Mouse (Mus musculus): ENCODE measurements at regions not wholly inside any gene's neighbourhood (a gene's known extent, or its start where the extent isn't known, plus 50 kb on each side); places are given as distances from the start of the nearest gene placed in this dataset.
"Not testable (repeated sequence)": the region's sequence is repeated elsewhere in the genome, so short reads cannot be mapped to it uniquely, and the experiment has no call there.

- ATAC-seq (ENCODE audit: insufficient read depth, low FRiP score, low TSS enrichment) (no peak), DNase-seq (ENCODE audit: low spot score) (no peak)
- no peaks in the 10 kb centered on the region for H3K9me3 ChIP-seq (ENCODE audit: control insufficient read depth, low read length)
- no peak overlapping the region for H3K9ac ChIP-seq (ENCODE audit: low read length)
- no peaks in the 10 kb centered on the region for H3K36me3 ChIP-seq (ENCODE audit: control insufficient read depth, insufficient read depth, low read length)
- no peak overlapping the region for H3K27ac ChIP-seq (ENCODE audit: low read depth, low read length)
- no peaks in the 10 kb centered on the region for H3K4me1 ChIP-seq (ENCODE audit: control insufficient read depth, insufficient read depth, low read length)
- no peak overlapping the region for H3K4me2 ChIP-seq (ENCODE audit: low read depth)
- H3K4me3 ChIP-seq (ENCODE audit: low read depth, low read length) = no peak overlapping the region
- H3K27me3 ChIP-seq (ENCODE audit: control insufficient read depth, insufficient read depth, low read length) = no peaks in the 10 kb centered on the region
These were observed 156.5 kb upstream of the Cadps start for GRCm38 (mm10) chr14:12979416-12979815.

- H3K9ac ChIP-seq (ENCODE audit: low read length) = no peak overlapping the region
- no peak overlapping the region for H3K4me2 ChIP-seq (ENCODE audit: low read depth)
- no peaks in the 10 kb centered on the region for H3K36me3 ChIP-seq (ENCODE audit: control insufficient read depth, insufficient read depth, low read length)
- no peaks in the 10 kb centered on the region for H3K9me3 ChIP-seq (ENCODE audit: control insufficient read depth, low read length)
- H3K27ac ChIP-seq (ENCODE audit: low read depth, low read length) = no peak overlapping the region
- ATAC-seq (ENCODE audit: insufficient read depth, low FRiP score, low TSS enrichment) (no peak), DNase-seq (ENCODE audit: low spot score) (no peak)
- no peaks in the 10 kb centered on the region for H3K4me1 ChIP-seq (ENCODE audit: control insufficient read depth, insufficient read depth, low read length)
- H3K4me3 ChIP-seq (ENCODE audit: low read depth, low read length) = no peak overlapping the region
- no peaks in the 10 kb centered on the region for H3K27me3 ChIP-seq (ENCODE audit: control insufficient read depth, insufficient read depth, low read length)
- WGBS = 23% methylated on average over 1 of the region's 1 CpGs
These were observed 143.6 kb upstream of the Cadps start for GRCm38 (mm10) chr14:12966441-12966840.

- H3K36me3 ChIP-seq (ENCODE audit: control insufficient read depth, insufficient read depth, low read length); DNase-seq (ENCODE audit: low spot score); H3K9me3 ChIP-seq (ENCODE audit: control insufficient read depth, low read length); H3K4me2 ChIP-seq (ENCODE audit: low read depth); ATAC-seq (ENCODE audit: insufficient read depth, low FRiP score, low TSS enrichment); H3K9ac ChIP-seq (ENCODE audit: low read length); H3K4me1 ChIP-seq (ENCODE audit: control insufficient read depth, insufficient read depth, low read length); H3K27me3 ChIP-seq (ENCODE audit: control insufficient read depth, insufficient read depth, low read length); H3K27ac ChIP-seq (ENCODE audit: low read depth, low read length); H3K4me3 ChIP-seq (ENCODE audit: low read depth, low read length): not testable (repeated sequence)
- 80% methylated on average over 2 of the region's 2 CpGs for WGBS
These were observed 135.0 kb upstream of the Cadps start for GRCm38 (mm10) chr14:12957896-12958295.

- Histone ChIP-seq H3K4me2 (ENCODE audit: low read depth) (no peak overlapping the region), H3K27ac (ENCODE audit: low read depth, low read length) (no peak overlapping the region), H3K4me1 (ENCODE audit: control insufficient read depth, insufficient read depth, low read length) (no peaks in the 10 kb centered on the region), H3K9ac (ENCODE audit: low read length) (no peak overlapping the region), H3K36me3 (ENCODE audit: control insufficient read depth, insufficient read depth, low read length) (no peaks in the 10 kb centered on the region), H3K4me3 (ENCODE audit: low read depth, low read length) (no peak overlapping the region), H3K9me3 (ENCODE audit: control insufficient read depth, low read length) (no peaks in the 10 kb centered on the region), H3K27me3 (ENCODE audit: control insufficient read depth, insufficient read depth, low read length) (no peaks in the 10 kb centered on the region)
- WGBS = 95% methylated on average over 1 of the region's 1 CpGs
- DNase-seq (ENCODE audit: low spot score) (no peak), ATAC-seq (ENCODE audit: insufficient read depth, low FRiP score, low TSS enrichment) (no peak)
These were observed 128.0 kb upstream of the Cadps start for GRCm38 (mm10) chr14:12950922-12951321.

- no peaks in the 10 kb centered on the region for H3K27me3 ChIP-seq (ENCODE audit: control insufficient read depth, insufficient read depth, low read length)
- no peak for ATAC-seq (ENCODE audit: insufficient read depth, low FRiP score, low TSS enrichment)
- H3K9ac ChIP-seq (ENCODE audit: low read length) = no peak overlapping the region
- no peak for DNase-seq (ENCODE audit: low spot score)
- WGBS = 82% methylated on average over 4 of the region's 4 CpGs
- H3K4me1 ChIP-seq (ENCODE audit: control insufficient read depth, insufficient read depth, low read length) = no peaks in the 10 kb centered on the region
- no peak overlapping the region for H3K27ac ChIP-seq (ENCODE audit: low read depth, low read length)
- H3K9me3 ChIP-seq (ENCODE audit: control insufficient read depth, low read length) = no peaks in the 10 kb centered on the region
- H3K36me3 ChIP-seq (ENCODE audit: control insufficient read depth, insufficient read depth, low read length) = no peaks in the 10 kb centered on the region
- no peak overlapping the region for H3K4me3 ChIP-seq (ENCODE audit: low read depth, low read length)
- H3K4me2 ChIP-seq (ENCODE audit: low read depth) = no peak overlapping the region
These were observed 115.9 kb upstream of the Cadps start for GRCm38 (mm10) chr14:12938638-12939293.

GRCm38 (mm10) chr14:12936343-12936742, 113.5 kb upstream of the Cadps start:
- 92% methylated on average over 2 of the region's 2 CpGs for WGBS
- no peaks in the 10 kb centered on the region for H3K36me3 ChIP-seq (ENCODE audit: control insufficient read depth, insufficient read depth, low read length)
- no peaks in the 10 kb centered on the region for H3K27me3 ChIP-seq (ENCODE audit: control insufficient read depth, insufficient read depth, low read length)
- no peak overlapping the region for H3K4me3 ChIP-seq (ENCODE audit: low read depth, low read length)
- H3K4me1 ChIP-seq (ENCODE audit: control insufficient read depth, insufficient read depth, low read length) = no peaks in the 10 kb centered on the region
- ATAC-seq (ENCODE audit: insufficient read depth, low FRiP score, low TSS enrichment) = no peak
- no peak for DNase-seq (ENCODE audit: low spot score)
- no peak overlapping the region for H3K27ac ChIP-seq (ENCODE audit: low read depth, low read length)
- no peak overlapping the region for H3K4me2 ChIP-seq (ENCODE audit: low read depth)
- H3K9me3 ChIP-seq (ENCODE audit: control insufficient read depth, low read length) = no peaks in the 10 kb centered on the region
- H3K9ac ChIP-seq (ENCODE audit: low read length) = no peak overlapping the region

GRCm38 (mm10) chr14:12931668-12932384, 108.9 kb upstream of the Cadps start:
- Histone ChIP-seq H3K9ac (ENCODE audit: low read length) (no peak overlapping the region), H3K36me3 (ENCODE audit: control insufficient read depth, insufficient read depth, low read length) (no peaks in the 10 kb centered on the region), H3K27me3 (ENCODE audit: control insufficient read depth, insufficient read depth, low read length) (no peaks in the 10 kb centered on the region), H3K4me2 (ENCODE audit: low read depth) (no peak overlapping the region), H3K27ac (ENCODE audit: low read depth, low read length) (no peak overlapping the region), H3K4me1 (ENCODE audit: control insufficient read depth, insufficient read depth, low read length) (no peaks in the 10 kb centered on the region), H3K9me3 (ENCODE audit: control insufficient read depth, low read length) (no peaks in the 10 kb centered on the region), H3K4me3 (ENCODE audit: low read depth, low read length) (no peak overlapping the region)
- DNase-seq (ENCODE audit: low spot score) (no peak), ATAC-seq (ENCODE audit: insufficient read depth, low FRiP score, low TSS enrichment) (no peak)
- 65% methylated on average over 5 of the region's 5 CpGs for WGBS

- Histone ChIP-seq H3K4me2 (ENCODE audit: low read depth) (no peak overlapping the region), H3K27ac (ENCODE audit: low read depth, low read length) (no peak overlapping the region), H3K4me3 (ENCODE audit: low read depth, low read length) (no peak overlapping the region), H3K9ac (ENCODE audit: low read length) (no peak overlapping the region), H3K27me3 (ENCODE audit: control insufficient read depth, insufficient read depth, low read length) (no peaks in the 10 kb centered on the region), H3K36me3 (ENCODE audit: control insufficient read depth, insufficient read depth, low read length) (no peaks in the 10 kb centered on the region), H3K9me3 (ENCODE audit: control insufficient read depth, low read length) (no peaks in the 10 kb centered on the region), H3K4me1 (ENCODE audit: control insufficient read depth, insufficient read depth, low read length) (no peaks in the 10 kb centered on the region)
- no peak for ATAC-seq (ENCODE audit: insufficient read depth, low FRiP score, low TSS enrichment)
- DNase-seq (ENCODE audit: low spot score) = no peak
These were observed 100.7 kb upstream of the Cadps start for GRCm38 (mm10) chr14:12923617-12924016.

GRCm38 (mm10) chr14:12915431-12915830, 92.6 kb upstream of the Cadps start:
- H3K4me3 ChIP-seq (ENCODE audit: low read depth, low read length) = no peak overlapping the region
- H3K36me3 ChIP-seq (ENCODE audit: control insufficient read depth, insufficient read depth, low read length) = no peaks in the 10 kb centered on the region
- DNase-seq (ENCODE audit: low spot score) (no peak), ATAC-seq (ENCODE audit: insufficient read depth, low FRiP score, low TSS enrichment) (no peak)
- H3K27me3 ChIP-seq (ENCODE audit: control insufficient read depth, insufficient read depth, low read length) = no peaks in the 10 kb centered on the region
- no peaks in the 10 kb centered on the region for H3K9me3 ChIP-seq (ENCODE audit: control insufficient read depth, low read length)
- no peaks in the 10 kb centered on the region for H3K4me1 ChIP-seq (ENCODE audit: control insufficient read depth, insufficient read depth, low read length)
- no peak overlapping the region for H3K27ac ChIP-seq (ENCODE audit: low read depth, low read length)
- H3K9ac ChIP-seq (ENCODE audit: low read length) = no peak overlapping the region
- no peak overlapping the region for H3K4me2 ChIP-seq (ENCODE audit: low read depth)
- WGBS = 85% methylated on average over 2 of the region's 2 CpGs

All from neural tube, embryonic 11.5 days (tissue).